In the genomic region with DNA sequence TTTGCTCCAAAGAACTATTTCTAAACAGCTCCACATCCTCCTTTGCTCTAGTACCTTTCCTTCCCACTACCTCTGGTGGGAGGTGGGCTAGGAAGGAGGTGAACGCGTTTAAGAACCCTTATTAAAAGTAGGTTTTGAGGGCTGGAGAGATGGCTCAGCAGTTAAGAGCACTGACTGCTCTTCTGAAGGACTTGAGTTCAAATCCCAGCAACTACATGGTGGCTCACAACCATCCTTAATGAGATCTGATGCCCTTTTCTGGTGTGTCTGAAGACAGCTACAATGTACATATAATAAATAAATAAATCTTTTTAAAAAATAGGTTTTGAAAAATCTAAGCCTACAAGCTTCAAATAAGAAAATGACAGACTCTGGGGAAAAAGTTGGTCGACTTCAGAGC, we compare ENCODE assay signal across 9 mouse cellular contexts. TPM values are rescaled to one million over a fixed set of nuclear protein-coding genes. Genes with fewer than 3 reads are reported as not detected.
"Had no signal": no experiment of that assay in that cellular context is flagged by ENCODE, and none has a peak within 500 bp of the region (broad histone marks: within the 10 kb centered on the region; RNA-seq: fewer than 3 reads in every experiment).

No protein-coding gene starts in this region.

RNA-seq across cellular contexts. Expression of gene Apobec4, which starts 35.1 kb away (rescaled TPM):
- polyA plus RNA-seq: neural tube, embryonic 13.5 days; small intestine, adult 2 months; spleen, adult 2 months; stomach, embryonic 14.5 days; stomach, embryonic 16.5 days; stomach, postnatal 0 days; thymus, adult 2 months; thymus, postnatal 0 days; urinary bladder, adult 2 months had no signal
